Mouse (Mus musculus) cerebellum, adult 2 months (tissue): ENCODE measurements around the gene Selp.

ENCODE experiments used
- CTCF ChIP-seq: fragments of 200-500 bp; IDR thresholded peaks from 2 replicates; pipeline ENCODE4 v1.5.1; 2011; ENCODE audit warnings: low read depth, mild to moderate bottlenecking, control low read depth, low read length, moderate library complexity, borderline replicate concordance; ENCODE audit not compliant: insufficient read depth
- POLR2A ChIP-seq: fragments of 200-500 bp; IDR thresholded peaks from 2 replicates; pipeline ENCODE4 v1.6.1; 2011; ENCODE audit warnings: low read length, control low read depth, borderline replicate concordance; ENCODE audit not compliant: insufficient read depth

GRCm38 (mm10) chr1:164070461-164070860, 44.6 kb upstream of the Selp start:
- TF ChIP-seq CTCF = no peak
- no peak for TF ChIP-seq POLR2A
